Comparison of ENCODE assay signal across 8 mouse cellular contexts in genomic region chr1:127500219-127500618, GRCm38 (mm10).
DNase-seq lines count a peak whose midpoint lies in the region; TF ChIP-seq lines count a peak whose summit lies in the region.

No protein-coding gene starts in this region.

- TF ChIP-seq CTCF in bone marrow macrophage, adult 2 months (IDR thresholded peaks at IDR 0.05; ENCODE audit: low read depth, low read length) = peak; percentile 84
- TF ChIP-seq CTCF in embryonic fibroblast, embryonic 13.5 days (IDR thresholded peaks at IDR 0.05; ENCODE audit: borderline replicate concordance, insufficient read depth, low read length) = peak; percentile 92

- no peak for TF ChIP-seq POLR2A in bone marrow macrophage, adult 2 months (IDR thresholded peaks at IDR 0.05; ENCODE audit: borderline replicate concordance, low read depth, low read length)
- TF ChIP-seq POLR2A in embryonic fibroblast, embryonic 13.5 days (IDR thresholded peaks at IDR 0.05; ENCODE audit: low read depth, low read length) = no peak

- no peak overlapping the region for H3K27ac ChIP-seq in bone marrow macrophage, adult 2 months (ENCODE audit: insufficient read depth, low read depth, low read length)
- no peak overlapping the region for H3K27ac ChIP-seq in embryonic fibroblast, embryonic 13.5 days (ENCODE audit: insufficient read depth, low read length)

- DNase-seq in ES-CJ7 (ENCODE audit: low read depth, low spot score) = peak; percentile 77
- peak; percentile 9 for DNase-seq in heart, postnatal 25 days (ENCODE audit: low spot score)
- peak; percentile 83 for DNase-seq in layer of hippocampus, adult 9-10 months (ENCODE audit: low spot score)
- DNase-seq in lung, postnatal 4 days = peak; percentile 75 to 83
- DNase-seq in right cerebral cortex, adult 18-20 months = peak; percentile 72
- peak; percentile 42 for DNase-seq in urinary bladder, adult 2 months (ENCODE audit: low spot score)

- H3K4me3 ChIP-seq in bone marrow macrophage, adult 2 months (ENCODE audit: insufficient read depth, low read length) = no peak overlapping the region
- H3K4me3 ChIP-seq in embryonic fibroblast, embryonic 13.5 days (ENCODE audit: insufficient read depth, low read length) = no peak overlapping the region

- intact Hi-C loops in heart, postnatal 25 days (cut with DNase I) = loop anchor here (1.0 to 2.0 kb wide), 2 partner anchors 181 to 265 kb away; no protein-coding TSS in a partner anchor

- no peaks in the 10 kb centered on the region for H3K4me1 ChIP-seq in bone marrow macrophage, adult 2 months (ENCODE audit: control insufficient read depth, insufficient read depth, low read length)
- H3K4me1 ChIP-seq in embryonic fibroblast, embryonic 13.5 days (ENCODE audit: control insufficient read depth, insufficient read depth, low read length) = no peaks in the 10 kb centered on the region

Comparison
In these comparisons a context has a peak if more than half of its experiments do, and no peak if none do; other contexts are left out.
1. DNase-seq: peak in every context shown above with its lines; median percentile 83 in layer of hippocampus, adult 9-10 months; 79 in lung, postnatal 4 days; 77 in ES-CJ7; 72 in right cerebral cortex, adult 18-20 months; 42 in urinary bladder, adult 2 months; 9 in heart, postnatal 25 days.